9 mouse cellular contexts compared by ENCODE assay signal in the genomic region with DNA sequence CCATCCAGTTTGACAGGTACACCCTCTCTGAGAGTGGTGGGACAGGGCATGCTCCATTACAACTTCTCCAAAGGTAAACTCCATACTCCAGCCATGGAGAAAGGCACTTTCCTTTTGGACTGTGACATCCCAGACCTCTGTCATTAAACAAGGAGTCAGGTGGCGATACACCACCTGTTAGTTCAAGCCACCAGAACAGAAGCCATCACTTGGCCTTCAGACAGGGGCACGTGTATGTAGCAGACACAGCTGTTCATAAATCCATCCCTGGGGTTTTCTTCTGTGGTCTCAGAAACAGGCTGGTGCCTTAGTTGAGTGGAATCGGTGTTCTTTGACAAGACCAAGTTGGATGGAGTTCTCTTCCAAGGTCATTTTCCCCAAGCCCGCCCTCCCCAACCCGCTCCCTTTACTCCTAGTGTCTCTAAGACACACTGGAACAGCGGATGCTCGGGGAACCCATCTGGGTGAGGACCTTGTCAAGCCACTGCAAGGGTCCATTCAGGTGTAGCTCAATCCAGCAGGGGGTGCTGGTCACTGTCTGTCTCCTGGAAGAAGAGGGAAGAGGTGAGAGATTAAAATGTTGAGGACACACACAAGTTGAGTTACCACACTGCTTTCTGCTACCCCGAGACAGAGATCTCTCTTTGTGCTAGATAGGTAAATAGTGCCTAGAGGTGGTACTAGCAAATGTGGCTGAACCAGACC. TPM values are rescaled to one million over a fixed set of nuclear protein-coding genes. Genes with fewer than 3 reads are reported as not detected.
DNase-seq lines count a peak whose midpoint lies in the region; ATAC-seq and TF ChIP-seq lines count a peak whose summit lies in the region.
"Had no signal": no experiment of that assay in that cellular context is flagged by ENCODE, and none has a peak within 500 bp of the region (broad histone marks: within the 10 kb centered on the region; RNA-seq: fewer than 3 reads in every experiment).

No protein-coding gene starts in this region.

- TF ChIP-seq POLR2A in bone marrow macrophage, adult 2 months (IDR thresholded peaks at IDR 0.05; ENCODE audit: borderline replicate concordance, low read depth, low read length), result no peak

- no peak for ATAC-seq in CD4-positive, CD25-positive, alpha-beta regulatory T cell, adult 4 months
- no peak for ATAC-seq in activated CD4-positive, CD25-positive, alpha-beta regulatory T cell, adult 4 months

- H3K4me3 ChIP-seq in bone marrow macrophage, adult 2 months (ENCODE audit: insufficient read depth, low read length), result no peak overlapping the region

- TF ChIP-seq CTCF in bone marrow macrophage, adult 2 months (IDR thresholded peaks at IDR 0.05; ENCODE audit: low read depth, low read length), result 0 out of 2 replicates have a peak, but pooled peaks have one; percentile 32

- intact Hi-C loops in left cerebral cortex, postnatal 25 days (cut with DNase I), result loop anchor here (2.0 kb wide), 1 partner anchor 195 kb away; no protein-coding TSS in a partner anchor

- no peak overlapping the region for H3K27ac ChIP-seq in bone marrow macrophage, adult 2 months (ENCODE audit: insufficient read depth, low read depth, low read length)

- H3K4me1 ChIP-seq in bone marrow macrophage, adult 2 months (ENCODE audit: control insufficient read depth, insufficient read depth, low read length), result no peaks in the 10 kb centered on the region

- peak; percentile 67 for DNase-seq in CD4-positive, CD25-positive, alpha-beta regulatory T cell, adult 2 months (ENCODE audit: low read depth, low spot score)
- peak; percentile 39 to 74 for DNase-seq in kidney, postnatal 36 days
- no peak for DNase-seq in kidney, adult 18-20 months
- peak; percentile 17 to 32 for DNase-seq in spleen, postnatal 36 days (ENCODE audit: low spot score in 2 of 2)
- DNase-seq in left cerebral cortex, postnatal 25 days (ENCODE audit: low spot score in 2 of 2), result no peak

RNA-seq across cellular contexts. Expression of a gene that starts 47.5 kb away (rescaled TPM):
- polyA plus RNA-seq in CD4-positive, CD25-positive, alpha-beta regulatory T cell, adult 4 months (2017; shearing (Covaris generic)), result 10 to 100 TPM; 47.6 to 54.6 TPM
- polyA plus RNA-seq in bone marrow macrophage, adult 2 months (2012; ENCODE audit: insufficient read depth, insufficient read length, missing spikeins), result 46.2 and 46.5 TPM in 2 replicates
- 10 to 100 TPM; 51.2 to 51.3 TPM for total RNA-seq in left cerebral cortex, postnatal 25 days (2021)
- polyA plus RNA-seq in activated CD4-positive, CD25-positive, alpha-beta regulatory T cell, adult 4 months (2017; shearing (Covaris generic)), result 10 to 100 TPM; 37.0 to 38.5 TPM

RNA-seq across cellular contexts. Expression of a gene that starts 47.7 kb away (rescaled TPM):
- under 1 TPM in 1 of 2 experiments, not detected in 1; 0.17 TPM for polyA plus RNA-seq in CD4-positive, CD25-positive, alpha-beta regulatory T cell, adult 4 months (2017; shearing (Covaris generic))
- polyA plus RNA-seq in bone marrow macrophage, adult 2 months (2012; ENCODE audit: insufficient read depth, insufficient read length, missing spikeins), result not detected in 2 replicates
- under 1 TPM in 1 of 2 experiments, not detected in 1; 0.14 TPM for total RNA-seq in left cerebral cortex, postnatal 25 days (2021)
- polyA plus RNA-seq in activated CD4-positive, CD25-positive, alpha-beta regulatory T cell, adult 4 months (2017; shearing (Covaris generic)), result not detected
- polyA plus RNA-seq: embryonic facial prominence, embryonic 11.5 days had no signal

Comparison
In these comparisons a context has a peak if more than half of its experiments do, and no peak if none do; other contexts are left out.
1. DNase-seq: peak in CD4-positive, CD25-positive, alpha-beta regulatory T cell, adult 2 months (single experiment), kidney, postnatal 36 days (2 of 2) and spleen, postnatal 36 days (2 of 2); none in kidney, adult 18-20 months (single experiment) and left cerebral cortex, postnatal 25 days (0 of 2).